Mouse (Mus musculus): ENCODE data around the gene Ncam2. TPM values are rescaled to one million over a fixed set of nuclear protein-coding genes. Genes with fewer than 3 reads are reported as not detected.

Gene Ncam2
- polyA plus RNA-seq, 1 experiment from 2014 or later: not detected

DNA sequence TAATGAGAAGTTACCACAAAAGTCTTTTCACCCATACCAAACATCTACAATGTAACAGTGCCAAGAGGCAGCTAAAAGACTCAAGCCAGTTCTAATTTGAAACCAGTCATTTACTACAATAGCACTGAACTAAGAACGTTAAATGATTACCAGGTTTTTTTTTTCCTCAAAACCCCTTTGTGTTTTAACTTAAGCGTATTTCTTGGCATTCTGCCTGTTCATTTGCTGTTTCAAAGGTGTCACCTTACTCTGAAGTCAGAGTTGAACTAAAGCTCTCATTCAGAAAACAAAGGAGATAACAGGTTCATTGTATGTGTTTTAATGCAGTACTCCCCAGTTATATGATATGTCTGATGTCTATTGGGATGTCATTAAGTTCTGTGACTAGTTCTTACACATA lies 295.6 kb downstream of the Ncam2 start:
- Histone ChIP-seq H3K9ac (replicated peaks) (no peak overlapping the region), H3K9me3 (ENCODE audit: low read length) (no peaks in the 10 kb centered on the region), H3K4me2 (ENCODE audit: low read depth, low read length) (no peak overlapping the region), H3K27me3 (ENCODE audit: insufficient read depth, low read length) (no peaks in the 10 kb centered on the region), H3K4me1 (ENCODE audit: insufficient read depth) (no peaks in the 10 kb centered on the region), H3K36me3 (replicated peaks; ENCODE audit: insufficient read depth, low read length) (no peaks in the 10 kb centered on the region), H3K27ac (ENCODE audit: low read depth) (no peak overlapping the region), H3K4me3 (ENCODE audit: low read depth, low read length) (no peak overlapping the region)
- DNase-seq (no peak), ATAC-seq (no peak)
- WGBS (ENCODE audit: insufficient replicate concordance): 60% methylated on average over 2 of the region's 2 CpGs
- TF ChIP-seq CTCF (IDR thresholded peaks at IDR 0.05; ENCODE audit: low read depth): no peak
- TF ChIP-seq EP300 (IDR thresholded peaks at IDR 0.05; ENCODE audit: low read depth): no peak

DNA sequence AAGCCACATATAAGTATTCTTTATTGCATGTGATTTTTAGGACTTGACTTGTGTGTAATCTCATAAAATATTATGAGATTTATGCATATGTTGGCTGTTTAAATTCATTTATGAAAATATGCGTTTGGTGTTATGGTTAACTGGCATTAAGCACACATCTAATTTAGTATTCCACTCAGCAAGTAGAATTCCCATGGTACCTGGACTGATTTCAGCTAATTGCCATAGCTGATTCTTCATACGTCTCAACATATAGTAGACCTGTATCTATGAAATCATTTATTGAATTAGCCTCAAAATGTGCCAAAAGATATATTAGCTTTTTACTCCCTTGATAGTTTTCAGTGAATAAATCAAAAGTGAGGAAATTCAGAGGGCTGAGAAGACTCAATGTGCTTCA lies 302.1 kb downstream of the Ncam2 start:
- no peak overlapping the region for H3K9ac ChIP-seq (replicated peaks)
- TF ChIP-seq CTCF (IDR thresholded peaks at IDR 0.05; ENCODE audit: low read depth) (no peak), EP300 (IDR thresholded peaks at IDR 0.05; ENCODE audit: low read depth) (no peak)
- H3K4me3 ChIP-seq (ENCODE audit: low read depth, low read length): no peak overlapping the region
- ATAC-seq: no peak
- H3K27ac ChIP-seq (ENCODE audit: low read depth): no peak overlapping the region
- no peak for DNase-seq
- no peaks in the 10 kb centered on the region for H3K36me3 ChIP-seq (replicated peaks; ENCODE audit: insufficient read depth, low read length)
- WGBS (ENCODE audit: insufficient replicate concordance): 78% methylated on average over 2 of the region's 2 CpGs
- H3K27me3 ChIP-seq (ENCODE audit: insufficient read depth, low read length): no peaks in the 10 kb centered on the region
- no peak overlapping the region for H3K4me2 ChIP-seq (ENCODE audit: low read depth, low read length)
- no peaks in the 10 kb centered on the region for H3K4me1 ChIP-seq (ENCODE audit: insufficient read depth)
- H3K9me3 ChIP-seq (ENCODE audit: low read length): no peaks in the 10 kb centered on the region

DNA sequence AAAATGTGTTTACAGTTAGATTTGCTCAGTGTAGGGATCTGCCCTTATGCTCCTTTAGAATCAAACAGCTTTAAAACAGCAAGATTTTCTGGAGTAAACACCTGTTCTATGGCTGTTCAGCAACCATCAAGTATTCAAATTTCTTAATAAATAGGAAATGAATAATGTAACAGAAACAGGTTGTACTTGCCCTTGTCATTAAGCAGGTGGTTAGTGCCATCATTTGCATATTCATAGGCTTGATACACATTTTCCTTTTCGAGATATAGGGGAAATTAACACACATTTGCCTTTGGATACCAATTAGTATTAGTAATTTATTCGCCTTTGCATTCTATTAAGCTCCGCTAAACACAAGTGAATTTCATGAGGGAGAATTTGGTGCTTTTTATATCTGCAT lies 335.7 kb downstream of the Ncam2 start:
- no peak for TF ChIP-seq CTCF (IDR thresholded peaks at IDR 0.05; ENCODE audit: low read depth)
- no peak for TF ChIP-seq EP300 (IDR thresholded peaks at IDR 0.05; ENCODE audit: low read depth)
- DNase-seq (no peak), ATAC-seq (no peak)
- H3K4me3 ChIP-seq (ENCODE audit: low read depth, low read length): no peak overlapping the region
- H3K27me3 ChIP-seq (ENCODE audit: insufficient read depth, low read length): no peaks in the 10 kb centered on the region
- 63% methylated on average over 3 of the region's 3 CpGs for WGBS (ENCODE audit: insufficient replicate concordance)
- H3K9me3 ChIP-seq (ENCODE audit: low read length): no peaks in the 10 kb centered on the region
- no peak overlapping the region for H3K27ac ChIP-seq (ENCODE audit: low read depth)
- H3K4me2 ChIP-seq (ENCODE audit: low read depth, low read length): no peak overlapping the region
- no peaks in the 10 kb centered on the region for H3K36me3 ChIP-seq (replicated peaks; ENCODE audit: insufficient read depth, low read length)
- H3K4me1 ChIP-seq (ENCODE audit: insufficient read depth): no peaks in the 10 kb centered on the region
- no peak overlapping the region for H3K9ac ChIP-seq (replicated peaks)

DNA sequence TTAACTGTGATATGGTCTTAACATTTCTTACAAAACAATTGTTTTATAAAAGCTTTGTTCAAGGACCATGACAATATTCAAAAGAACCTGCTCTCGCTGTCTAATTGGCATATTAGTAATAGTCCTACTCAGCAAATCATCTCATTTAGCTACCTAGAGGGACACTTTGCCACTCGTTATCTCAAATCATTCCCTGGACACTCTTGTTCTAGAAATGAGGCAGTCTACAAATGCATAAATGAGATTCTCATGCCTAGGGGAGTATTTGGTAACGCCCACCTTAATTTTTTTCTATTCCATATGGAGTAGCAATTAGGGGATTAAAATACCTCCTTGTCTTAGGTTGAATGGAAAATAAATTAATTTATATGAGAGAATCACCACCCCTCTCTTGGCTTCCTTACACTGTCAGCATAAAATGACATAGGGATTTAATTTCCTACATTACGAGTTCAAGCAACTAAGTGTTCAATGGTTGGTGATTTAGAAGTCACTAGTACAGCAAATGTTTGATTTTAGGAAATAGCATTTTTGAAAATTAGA lies 387.1 kb downstream of the Ncam2 start:
- Histone ChIP-seq H3K4me2 (ENCODE audit: low read depth, low read length) (no peak overlapping the region), H3K4me1 (ENCODE audit: insufficient read depth) (no peaks in the 10 kb centered on the region), H3K36me3 (replicated peaks; ENCODE audit: insufficient read depth, low read length) (no peaks in the 10 kb centered on the region), H3K27ac (ENCODE audit: low read depth) (no peak overlapping the region), H3K4me3 (ENCODE audit: low read depth, low read length) (no peak overlapping the region), H3K27me3 (ENCODE audit: insufficient read depth, low read length) (no peaks in the 10 kb centered on the region), H3K9me3 (ENCODE audit: low read length) (no peaks in the 10 kb centered on the region), H3K9ac (replicated peaks) (no peak overlapping the region)
- 79% methylated on average over 4 of the region's 4 CpGs for WGBS (ENCODE audit: insufficient replicate concordance)
- DNase-seq: no peak
- no peak for ATAC-seq
- no peak for TF ChIP-seq EP300 (IDR thresholded peaks at IDR 0.05; ENCODE audit: low read depth)
- TF ChIP-seq CTCF (IDR thresholded peaks at IDR 0.05; ENCODE audit: low read depth): no peak

DNA sequence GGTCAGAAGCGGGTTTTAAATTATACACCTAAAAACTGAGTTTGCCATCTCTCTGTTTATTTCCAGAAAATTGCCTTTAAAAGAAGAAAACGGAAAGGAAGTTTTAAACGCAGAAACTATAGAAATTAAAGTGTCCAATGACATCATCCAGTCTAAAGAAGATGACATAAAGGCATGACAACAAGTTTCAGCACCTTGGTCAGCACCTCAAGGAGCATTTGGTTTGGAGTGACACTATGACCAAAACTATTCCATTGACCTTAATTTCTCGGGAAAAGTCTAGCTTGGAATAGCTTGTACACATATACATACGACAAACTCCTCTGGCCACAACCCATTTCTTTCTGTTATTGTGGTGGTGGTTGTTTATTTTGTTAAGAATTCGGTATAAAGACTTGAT lies 422.8 kb downstream of the Ncam2 start:
- ATAC-seq: no peak
- H3K4me1 ChIP-seq (ENCODE audit: insufficient read depth): no peaks in the 10 kb centered on the region
- TF ChIP-seq CTCF (IDR thresholded peaks at IDR 0.05; ENCODE audit: low read depth) (no peak), EP300 (IDR thresholded peaks at IDR 0.05; ENCODE audit: low read depth) (no peak)
- no peak for DNase-seq
- H3K27me3 ChIP-seq (ENCODE audit: insufficient read depth, low read length): no peaks in the 10 kb centered on the region
- H3K27ac ChIP-seq (ENCODE audit: low read depth): no peak overlapping the region
- no peak overlapping the region for H3K4me3 ChIP-seq (ENCODE audit: low read depth, low read length)
- WGBS (ENCODE audit: insufficient replicate concordance): 38% methylated on average over 6 of the region's 6 CpGs
- no peak overlapping the region for H3K9ac ChIP-seq (replicated peaks)
- H3K9me3 ChIP-seq (ENCODE audit: low read length): no peaks in the 10 kb centered on the region
- H3K4me2 ChIP-seq (ENCODE audit: low read depth, low read length): no peak overlapping the region
- H3K36me3 ChIP-seq (replicated peaks; ENCODE audit: insufficient read depth, low read length): no peaks in the 10 kb centered on the region

DNA sequence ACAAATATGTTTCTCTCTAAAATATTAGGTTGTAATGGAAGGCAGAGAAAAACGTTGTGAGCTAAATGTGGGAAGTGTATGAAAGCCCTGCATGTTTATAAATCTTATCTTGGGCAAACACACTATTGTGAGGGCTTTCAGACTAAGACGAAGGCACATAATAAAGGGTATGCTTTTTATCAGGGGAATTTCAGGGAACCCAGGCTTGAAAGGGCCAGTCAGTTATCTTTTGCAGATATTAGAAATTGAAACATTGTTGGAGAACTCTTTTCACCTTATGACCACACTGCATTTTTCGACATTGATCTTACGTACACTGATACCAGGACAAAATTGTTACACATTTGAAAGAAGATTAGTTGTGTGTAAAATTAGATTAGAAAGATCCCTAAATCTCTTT lies 423.3 kb downstream of the Ncam2 start:
- 57% methylated on average over 4 of the region's 4 CpGs for WGBS (ENCODE audit: insufficient replicate concordance)
- TF ChIP-seq EP300 (IDR thresholded peaks at IDR 0.05; ENCODE audit: low read depth) (no peak), CTCF (IDR thresholded peaks at IDR 0.05; ENCODE audit: low read depth) (no peak)

DNA sequence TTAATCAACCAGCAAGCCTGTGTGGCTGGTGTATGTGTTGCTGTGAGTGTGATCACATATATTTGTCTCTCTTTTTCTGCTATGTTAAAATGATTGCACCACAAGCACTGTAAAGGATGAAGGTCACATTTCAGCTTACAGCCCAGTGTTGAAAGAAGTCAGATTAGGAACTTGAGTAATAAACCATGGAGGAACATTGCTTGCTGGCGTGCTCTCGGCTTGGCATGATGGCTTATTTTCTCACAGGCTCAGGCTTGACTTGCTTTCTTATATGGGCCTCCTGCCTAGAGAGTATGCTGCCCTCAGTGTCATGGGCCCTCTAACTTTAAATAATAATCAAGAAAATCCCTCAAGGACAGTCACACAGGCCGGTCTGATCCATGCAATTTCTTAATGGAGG lies 449.8 kb downstream of the Ncam2 start:
- no peaks in the 10 kb centered on the region for H3K9me3 ChIP-seq (ENCODE audit: low read length)
- H3K4me3 ChIP-seq (ENCODE audit: low read depth, low read length): no peak overlapping the region
- DNase-seq (no peak), ATAC-seq (no peak)
- no peaks in the 10 kb centered on the region for H3K27me3 ChIP-seq (ENCODE audit: insufficient read depth, low read length)
- no peak overlapping the region for H3K9ac ChIP-seq (replicated peaks)
- no peaks in the 10 kb centered on the region for H3K4me1 ChIP-seq (ENCODE audit: insufficient read depth)
- no peak overlapping the region for H3K4me2 ChIP-seq (ENCODE audit: low read depth, low read length)
- no peak for TF ChIP-seq CTCF (IDR thresholded peaks at IDR 0.05; ENCODE audit: low read depth)
- TF ChIP-seq EP300 (IDR thresholded peaks at IDR 0.05; ENCODE audit: low read depth): no peak
- no peak overlapping the region for H3K27ac ChIP-seq (ENCODE audit: low read depth)
- H3K36me3 ChIP-seq (replicated peaks; ENCODE audit: insufficient read depth, low read length): no peaks in the 10 kb centered on the region
- WGBS (ENCODE audit: insufficient replicate concordance): 77% methylated on average over 3 of the region's 3 CpGs

More for the DNA sequence above, 423.3 kb downstream of the Ncam2 start:
- ATAC-seq (no peak), DNase-seq (no peak)
- Histone ChIP-seq H3K27me3 (ENCODE audit: insufficient read depth, low read length) (no peaks in the 10 kb centered on the region), H3K9me3 (ENCODE audit: low read length) (no peaks in the 10 kb centered on the region), H3K4me3 (ENCODE audit: low read depth, low read length) (no peak overlapping the region), H3K36me3 (replicated peaks; ENCODE audit: insufficient read depth, low read length) (no peaks in the 10 kb centered on the region), H3K27ac (ENCODE audit: low read depth) (no peak overlapping the region), H3K9ac (replicated peaks) (no peak overlapping the region), H3K4me2 (ENCODE audit: low read depth, low read length) (no peak overlapping the region), H3K4me1 (ENCODE audit: insufficient read depth) (no peaks in the 10 kb centered on the region)

Measured in liver, postnatal 0 days (tissue).